In genomic region chr12:86790849-86791127, GRCm38 (mm10) we compare ENCODE assay signal across 8 mouse cellular contexts. TPM values are rescaled to one million over a fixed set of nuclear protein-coding genes. Genes with fewer than 3 reads are reported as not detected.
DNase-seq lines count a peak whose midpoint lies in the region; ATAC-seq and TF ChIP-seq lines count a peak whose summit lies in the region.

No protein-coding gene starts in this region.

- H3K4me3 ChIP-seq in liver, postnatal 0 days (ENCODE audit: low read depth, low read length): no peak overlapping the region
- no peak overlapping the region for H3K4me3 ChIP-seq in liver, embryonic 11.5 days (ENCODE audit: low read depth, low read length)
- H3K4me3 ChIP-seq in heart, adult 2 months: no peak overlapping the region

- intact Hi-C loops in heart, adult 2 months (cut with DNase I): no loop called here

- no peak overlapping the region for H3K9ac ChIP-seq in liver, postnatal 0 days (replicated peaks)
- no peak overlapping the region for H3K9ac ChIP-seq in liver, embryonic 11.5 days (ENCODE audit: low read depth, low read length)
- H3K9ac ChIP-seq in heart, adult 2 months (ENCODE audit: low read depth, low read length): no peak overlapping the region

- no peak overlapping the region for H3K4me2 ChIP-seq in liver, postnatal 0 days (ENCODE audit: low read depth, low read length)
- H3K4me2 ChIP-seq in liver, embryonic 11.5 days: no peak overlapping the region

- no peaks in the 10 kb centered on the region for H3K27me3 ChIP-seq in liver, postnatal 0 days (ENCODE audit: insufficient read depth, low read length)
- H3K27me3 ChIP-seq in liver, embryonic 11.5 days (replicated peaks; ENCODE audit: control insufficient read depth, insufficient read depth, low read length): no peaks in the 10 kb centered on the region
- no peaks in the 10 kb centered on the region for H3K27me3 ChIP-seq in heart, adult 2 months (ENCODE audit: control insufficient read depth, insufficient read depth, low read length)

- H3K79me2 ChIP-seq in heart, adult 2 months (replicated peaks; ENCODE audit: control insufficient read depth, insufficient read depth, low read length): no peaks in the 10 kb centered on the region

- no peak for TF ChIP-seq CTCF in liver, postnatal 0 days (IDR thresholded peaks at IDR 0.05; ENCODE audit: low read depth)
- no peak; the same call in 1 of the 2 replicates for TF ChIP-seq CTCF in heart, adult 2 months (IDR thresholded peaks at IDR 0.05)

- H3K27ac ChIP-seq in liver, postnatal 0 days (ENCODE audit: low read depth): no peak overlapping the region
- H3K27ac ChIP-seq in liver, embryonic 11.5 days (ENCODE audit: low read depth, low read length): no peak overlapping the region
- H3K27ac ChIP-seq in heart, adult 2 months: peak overlapping the region; percentile 29; the same call in 1 of the 2 replicates

- ATAC-seq in liver, postnatal 0 days: peak; percentile 48; the same call in 1 of the 2 replicates
- no peak for ATAC-seq in liver, embryonic 11.5 days (replicated peaks; ENCODE audit: low FRiP score)
- no peak for ATAC-seq in inflammation-experienced regulatory T-cells, adult 6 months
- no peak for ATAC-seq in erythroblast, adult 5-6 weeks (replicated peaks; ENCODE audit: low FRiP score, poor library complexity, severe bottlenecking)

- H3K36me3 ChIP-seq in liver, postnatal 0 days (replicated peaks; ENCODE audit: insufficient read depth, low read length): no peaks in the 10 kb centered on the region
- H3K36me3 ChIP-seq in liver, embryonic 11.5 days (ENCODE audit: control insufficient read depth, insufficient read depth, low read length): no peaks in the 10 kb centered on the region
- H3K36me3 ChIP-seq in heart, adult 2 months (ENCODE audit: control insufficient read depth, insufficient read depth, low read length): no peaks in the 10 kb centered on the region

- H3K4me1 ChIP-seq in liver, postnatal 0 days (ENCODE audit: insufficient read depth): peaks cover 16% of the 10 kb centered on the region
- 0 out of 2 replicates have a peak, but pooled peaks cover 9% of the 10 kb centered on the region for H3K4me1 ChIP-seq in liver, embryonic 11.5 days (replicated peaks; ENCODE audit: control insufficient read depth, insufficient read depth, low read length)
- peaks cover 21% of the 10 kb centered on the region for H3K4me1 ChIP-seq in heart, adult 2 months (ENCODE audit: control insufficient read depth, insufficient read depth, low read length)

- no peak for TF ChIP-seq EP300 in liver, postnatal 0 days (IDR thresholded peaks at IDR 0.05; ENCODE audit: low read depth)
- TF ChIP-seq EP300 in heart, adult 2 months (IDR thresholded peaks at IDR 0.05; ENCODE audit: insufficient read depth, low read depth, low read length): no peak

- no peak for TF ChIP-seq POLR2A in heart, adult 2 months (IDR thresholded peaks at IDR 0.05; ENCODE audit: insufficient read depth, low read depth, low read length)

- H3K9me3 ChIP-seq in liver, postnatal 0 days (ENCODE audit: low read length): no peaks in the 10 kb centered on the region
- H3K9me3 ChIP-seq in liver, embryonic 11.5 days (ENCODE audit: control insufficient read depth, low read length): no peaks in the 10 kb centered on the region

- peak; percentile 61 for DNase-seq in liver, postnatal 0 days
- DNase-seq in liver, embryonic 11.5 days (ENCODE audit: low spot score): no peak
- DNase-seq in adrenal gland, postnatal 14 days: peak; percentile 95
- peak; percentile 70 to 76 for DNase-seq in heart, adult 2 months
- peak; percentile 83 to 85 for DNase-seq in kidney, postnatal 25 days
- DNase-seq in thymus, adult 18-20 months: no peak

- 27% methylated on average over 2 of the region's 2 CpGs for WGBS in liver, postnatal 0 days (ENCODE audit: insufficient replicate concordance)
- WGBS in liver, embryonic 11.5 days: 38% methylated on average over 2 of the region's 2 CpGs
- 0% methylated on average over 2 of the region's 2 CpGs for WGBS in heart, adult 2 months

RNA-seq across cellular contexts. Expression of gene Lrrc74a, which starts 56.6 kb away (rescaled TPM):
- polyA plus RNA-seq in liver, postnatal 0 days (2015; fragmentation: Nextera tagmentation; extraction: Ambion mirVana): not detected in 2 replicates
- not detected in 2 replicates for polyA plus RNA-seq in liver, embryonic 11.5 days (2014; fragmentation: Nextera tagmentation; extraction: Ambion mirVana)
- total RNA-seq in adrenal gland, postnatal 14 days (2021): not detected in 2 replicates
- not detected for total RNA-seq in heart, adult 2 months (2021)
- not detected in 2 replicates for polyA plus RNA-seq in heart, adult 2 months (2012; rRNA removed)
- not detected for polyA plus RNA-seq in inflammation-experienced regulatory T-cells, adult 6 months (2017; shearing (Covaris generic))
- total RNA-seq in erythroblast, adult 5-6 weeks (2015; ENCODE audit: low replicate concordance): not detected in 2 replicates
- not detected in 2 replicates for total RNA-seq in erythroblast, adult 5-6 weeks (2017; ENCODE audit: low replicate concordance)

Comparison
In these comparisons a context has a peak if more than half of its experiments do, and no peak if none do; other contexts are left out.
1. DNase-seq: peak in liver, postnatal 0 days (single experiment), adrenal gland, postnatal 14 days (single experiment), heart, adult 2 months (2 of 2) and kidney, postnatal 25 days (2 of 2); none in liver, embryonic 11.5 days (single experiment) and thymus, adult 18-20 months (0 of 2).